Mouse (Mus musculus): ENCODE data around the gene Erg. TPM values are rescaled to one million over a fixed set of nuclear protein-coding genes. Genes with fewer than 3 reads are reported as not detected.

Erg gene
- polyA plus RNA-seq, 1 experiment from 2014 or later, result 1.1 TPM

- no peak overlapping the region for H3K27ac ChIP-seq
- peaks cover 5% of the 10 kb centered on the region; the same call in 1 of the 2 replicates for H3K36me3 ChIP-seq
- H3K9me3 ChIP-seq (replicated peaks), result no peaks in the 10 kb centered on the region
- ATAC-seq (ENCODE audit: low read depth) (no peak), DNase-seq (no peak)
- no peaks in the 10 kb centered on the region for H3K27me3 ChIP-seq
- 72% methylated on average over 9 of the region's 9 CpGs for WGBS (ENCODE audit: insufficient replicate concordance)
- H3K4me2 ChIP-seq, result no peak overlapping the region
- no peak overlapping the region for H3K9ac ChIP-seq
- H3K4me1 ChIP-seq (replicated peaks), result peaks cover 9% of the 10 kb centered on the region; the same call in 1 of the 2 replicates
- no peak overlapping the region for H3K4me3 ChIP-seq (replicated peaks)
These were observed 201.7 kb downstream of the Erg start for GRCm38 (mm10) chr16:95384590-95385148.

GRCm38 (mm10) chr16:95382251-95382650 lies 204.1 kb downstream of the Erg start:
- Histone ChIP-seq H3K36me3 (peaks cover 5% of the 10 kb centered on the region; the same call in 1 of the 2 replicates), H3K4me1 (replicated peaks) (peaks cover 9% of the 10 kb centered on the region; the same call in 1 of the 2 replicates), H3K4me3 (replicated peaks) (no peak overlapping the region), H3K27ac (no peak overlapping the region), H3K4me2 (no peak overlapping the region), H3K9ac (no peak overlapping the region), H3K9me3 (replicated peaks) (no peaks in the 10 kb centered on the region), H3K27me3 (no peaks in the 10 kb centered on the region)
- no peak for ATAC-seq (ENCODE audit: low read depth)
- WGBS (ENCODE audit: insufficient replicate concordance), result 18% methylated on average over 5 of the region's 5 CpGs
- DNase-seq, result no peak

GRCm38 (mm10) chr16:95376834-95377233 lies 209.6 kb downstream of the Erg start:
- H3K4me1 ChIP-seq (replicated peaks), result peaks cover 1% of the 10 kb centered on the region; the same call in 1 of the 2 replicates
- ATAC-seq (ENCODE audit: low read depth), result no peak
- H3K36me3 ChIP-seq, result no peaks in the 10 kb centered on the region
- H3K27ac ChIP-seq, result no peak overlapping the region
- H3K27me3 ChIP-seq, result no peaks in the 10 kb centered on the region
- DNase-seq, result no peak
- H3K4me2 ChIP-seq, result no peak overlapping the region
- no peaks in the 10 kb centered on the region for H3K9me3 ChIP-seq (replicated peaks)
- H3K9ac ChIP-seq, result no peak overlapping the region
- 79% methylated on average over 7 of the region's 7 CpGs for WGBS (ENCODE audit: insufficient replicate concordance)
- no peak overlapping the region for H3K4me3 ChIP-seq (replicated peaks)

- ATAC-seq (ENCODE audit: low read depth) (no peak), DNase-seq (no peak)
- no peaks in the 10 kb centered on the region for H3K27me3 ChIP-seq
- H3K27ac ChIP-seq, result no peak overlapping the region
- no peaks in the 10 kb centered on the region for H3K9me3 ChIP-seq (replicated peaks)
- WGBS (ENCODE audit: insufficient replicate concordance), result 47% methylated on average over 11 of the region's 11 CpGs
- no peak overlapping the region for H3K9ac ChIP-seq
- H3K4me2 ChIP-seq, result no peak overlapping the region
- no peaks in the 10 kb centered on the region for H3K36me3 ChIP-seq
- no peak overlapping the region for H3K4me3 ChIP-seq (replicated peaks)
- H3K4me1 ChIP-seq (replicated peaks), result no peaks in the 10 kb centered on the region
These were observed 210.0 kb downstream of the Erg start for GRCm38 (mm10) chr16:95376364-95376763.

GRCm38 (mm10) chr16:95374646-95375045 lies 211.7 kb downstream of the Erg start:
- Histone ChIP-seq H3K4me3 (replicated peaks) (no peak overlapping the region), H3K27me3 (no peaks in the 10 kb centered on the region), H3K4me1 (replicated peaks) (no peaks in the 10 kb centered on the region), H3K36me3 (no peaks in the 10 kb centered on the region), H3K9me3 (replicated peaks) (no peaks in the 10 kb centered on the region), H3K27ac (no peak overlapping the region), H3K9ac (no peak overlapping the region), H3K4me2 (no peak overlapping the region)
- ATAC-seq (ENCODE audit: low read depth) (no peak), DNase-seq (no peak)
- 64% methylated on average over 4 of the region's 4 CpGs for WGBS (ENCODE audit: insufficient replicate concordance)

- Histone ChIP-seq H3K36me3 (no peaks in the 10 kb centered on the region), H3K4me2 (no peak overlapping the region), H3K9ac (no peak overlapping the region), H3K9me3 (replicated peaks) (no peaks in the 10 kb centered on the region), H3K4me1 (replicated peaks) (no peaks in the 10 kb centered on the region), H3K27me3 (no peaks in the 10 kb centered on the region), H3K27ac (no peak overlapping the region), H3K4me3 (replicated peaks) (no peak overlapping the region)
- DNase-seq (no peak), ATAC-seq (ENCODE audit: low read depth) (no peak)
- 78% methylated on average over 9 of the region's 9 CpGs for WGBS (ENCODE audit: insufficient replicate concordance)
These were observed 213.4 kb downstream of the Erg start for GRCm38 (mm10) chr16:95372960-95373359.

GRCm38 (mm10) chr16:95371713-95372112 lies 214.7 kb downstream of the Erg start:
- DNase-seq (no peak), ATAC-seq (ENCODE audit: low read depth) (no peak)
- Histone ChIP-seq H3K4me2 (no peak overlapping the region), H3K4me1 (replicated peaks) (no peaks in the 10 kb centered on the region), H3K9me3 (replicated peaks) (no peaks in the 10 kb centered on the region), H3K4me3 (replicated peaks) (no peak overlapping the region), H3K27ac (no peak overlapping the region), H3K9ac (no peak overlapping the region), H3K36me3 (no peaks in the 10 kb centered on the region), H3K27me3 (no peaks in the 10 kb centered on the region)
- 47% methylated on average over 4 of the region's 4 CpGs for whole genome bisulfite sequencing (ENCODE audit: insufficient replicate concordance)

- Histone ChIP-seq H3K27ac (no peak overlapping the region), H3K4me1 (replicated peaks) (no peaks in the 10 kb centered on the region), H3K27me3 (no peaks in the 10 kb centered on the region), H3K4me3 (replicated peaks) (no peak overlapping the region), H3K9ac (no peak overlapping the region), H3K4me2 (no peak overlapping the region), H3K36me3 (no peaks in the 10 kb centered on the region), H3K9me3 (replicated peaks) (no peaks in the 10 kb centered on the region)
- no peak for ATAC-seq (ENCODE audit: low read depth)
- no peak for DNase-seq
- 70% methylated on average over 19 of the region's 19 CpGs for WGBS (ENCODE audit: insufficient replicate concordance)
These were observed 219.2 kb downstream of the Erg start for GRCm38 (mm10) chr16:95366989-95367765.

GRCm38 (mm10) chr16:95365214-95365613 lies 221.2 kb downstream of the Erg start:
- ATAC-seq (ENCODE audit: low read depth) (no peak), DNase-seq (no peak)
- Histone ChIP-seq H3K9ac (no peak overlapping the region), H3K4me1 (replicated peaks) (no peaks in the 10 kb centered on the region), H3K27me3 (no peaks in the 10 kb centered on the region), H3K27ac (no peak overlapping the region), H3K4me3 (replicated peaks) (no peak overlapping the region), H3K4me2 (no peak overlapping the region), H3K36me3 (no peaks in the 10 kb centered on the region), H3K9me3 (replicated peaks) (no peaks in the 10 kb centered on the region)
- 66% methylated on average over 5 of the region's 5 CpGs for WGBS (ENCODE audit: insufficient replicate concordance)

- H3K9ac ChIP-seq, result no peak overlapping the region
- no peak overlapping the region for H3K27ac ChIP-seq
- WGBS (ENCODE audit: insufficient replicate concordance), result 81% methylated on average over 17 of the region's 18 CpGs
- no peak for ATAC-seq (ENCODE audit: low read depth)
- H3K9me3 ChIP-seq (replicated peaks), result no peaks in the 10 kb centered on the region
- H3K4me1 ChIP-seq (replicated peaks), result no peaks in the 10 kb centered on the region
- H3K4me2 ChIP-seq, result no peak overlapping the region
- no peaks in the 10 kb centered on the region for H3K27me3 ChIP-seq
- H3K4me3 ChIP-seq (replicated peaks), result no peak overlapping the region
- DNase-seq, result no peak
- no peaks in the 10 kb centered on the region for H3K36me3 ChIP-seq
These were observed 222.5 kb downstream of the Erg start for GRCm38 (mm10) chr16:95363632-95364465.

GRCm38 (mm10) chr16:95361950-95362349 lies 224.4 kb downstream of the Erg start:
- H3K27me3 ChIP-seq, result no peaks in the 10 kb centered on the region
- no peak overlapping the region for H3K4me3 ChIP-seq (replicated peaks)
- H3K36me3 ChIP-seq, result no peaks in the 10 kb centered on the region
- WGBS (ENCODE audit: insufficient replicate concordance), result 74% methylated on average over 7 of the region's 7 CpGs
- no peak overlapping the region for H3K9ac ChIP-seq
- no peak overlapping the region for H3K27ac ChIP-seq
- no peak overlapping the region for H3K4me2 ChIP-seq
- no peaks in the 10 kb centered on the region for H3K4me1 ChIP-seq (replicated peaks)
- ATAC-seq (ENCODE audit: low read depth) (no peak), DNase-seq (no peak)
- H3K9me3 ChIP-seq (replicated peaks), result no peaks in the 10 kb centered on the region
